Mouse (Mus musculus): ENCODE measurements around the gene Gpr33.

Gpr33 gene

GRCm38 (mm10) chr12:51985163-51985748 lies 42.6 kb downstream of the Gpr33 start:
- DNase-seq (ENCODE audit: low spot score) = no peak

- DNase-seq (ENCODE audit: low spot score) = no peak
Observed at GRCm38 (mm10) chr12:51983625-51984024, 44.2 kb downstream of the Gpr33 start.

- DNase-seq (ENCODE audit: low spot score) = no peak
Observed at GRCm38 (mm10) chr12:51976531-51976930, 51.3 kb downstream of the Gpr33 start.

GRCm38 (mm10) chr12:51974381-51974780 lies 53.5 kb downstream of the Gpr33 start:
- no peak for DNase-seq (ENCODE audit: low spot score)

All from yolk sac, embryonic 10.5 days (tissue).